Mouse (Mus musculus): ENCODE measurements around the gene Arl8b. TPM values are rescaled to one million over a fixed set of nuclear protein-coding genes. Genes with fewer than 3 reads are reported as not detected.

The Arl8b gene
- total and polyA plus RNA-seq, 2 experiments from 2014 or later: 42.7 to 54.7 TPM

DNA sequence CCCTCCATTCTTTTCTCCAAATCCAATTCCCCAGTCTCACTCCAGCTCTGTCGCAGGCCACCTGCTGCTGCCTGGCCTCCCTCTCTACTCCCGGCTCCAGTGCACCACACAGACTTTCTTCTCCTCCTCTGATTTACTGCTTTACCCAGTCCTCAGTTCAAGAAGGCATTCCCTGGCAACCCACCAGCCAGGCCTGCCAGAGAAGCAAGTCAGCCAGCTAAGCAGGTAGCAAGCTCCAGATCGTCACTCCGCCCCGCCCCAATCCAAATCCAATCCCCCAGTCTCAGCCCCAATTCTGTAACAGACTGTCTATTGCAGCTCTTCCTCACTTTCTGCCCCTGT, 23.2 kb upstream of the Arl8b start:
- Histone ChIP-seq H3K4me3 (ENCODE audit: low read depth, low read length) (no peak overlapping the region), H3K27ac (ENCODE audit: low read depth) (no peak overlapping the region), H3K9ac (replicated peaks; ENCODE audit: low read depth, low read length) (no peak overlapping the region), H3K4me2 (ENCODE audit: low read depth, low read length) (no peak overlapping the region), H3K9me3 (replicated peaks; ENCODE audit: control insufficient read depth, low read length) (no peaks in the 10 kb centered on the region), H3K36me3 (replicated peaks; ENCODE audit: control insufficient read depth, insufficient read depth, low read length) (no peaks in the 10 kb centered on the region), H3K27me3 (ENCODE audit: control insufficient read depth, insufficient read depth, low read length) (no peaks in the 10 kb centered on the region), H3K4me1 (ENCODE audit: control insufficient read depth, insufficient read depth) (no peaks in the 10 kb centered on the region)
- TF ChIP-seq CTCF (IDR thresholded peaks at IDR 0.05; ENCODE audit: low read depth) (no peak), EP300 (IDR thresholded peaks at IDR 0.05; ENCODE audit: low read depth) (no peak)
- ATAC-seq (ENCODE audit: insufficient read depth, low read depth): no peak
- no peak for DNase-seq (ENCODE audit: low spot score)
- WGBS: 74% methylated on average over 5 of the region's 5 CpGs

GRCm38 (mm10) chr6:108770880-108771279, 12.0 kb upstream of the Arl8b start:
- Histone ChIP-seq H3K9ac (replicated peaks; ENCODE audit: low read depth, low read length) (no peak overlapping the region), H3K36me3 (replicated peaks; ENCODE audit: control insufficient read depth, insufficient read depth, low read length) (no peaks in the 10 kb centered on the region), H3K27ac (ENCODE audit: low read depth) (no peak overlapping the region), H3K4me1 (ENCODE audit: control insufficient read depth, insufficient read depth) (no peaks in the 10 kb centered on the region), H3K27me3 (ENCODE audit: control insufficient read depth, insufficient read depth, low read length) (no peaks in the 10 kb centered on the region), H3K9me3 (replicated peaks; ENCODE audit: control insufficient read depth, low read length) (no peaks in the 10 kb centered on the region), H3K4me2 (ENCODE audit: low read depth, low read length) (no peak overlapping the region), H3K4me3 (ENCODE audit: low read depth, low read length) (no peak overlapping the region)
- DNase-seq (ENCODE audit: low spot score): no peak
- WGBS: 73% methylated on average over 3 of the region's 3 CpGs
- TF ChIP-seq CTCF (IDR thresholded peaks at IDR 0.05; ENCODE audit: low read depth): no peak
- no peak for TF ChIP-seq EP300 (IDR thresholded peaks at IDR 0.05; ENCODE audit: low read depth)
- no peak for ATAC-seq (ENCODE audit: insufficient read depth, low read depth)

- WGBS: 11% methylated on average over 9 of the region's 9 CpGs
- H3K4me2 ChIP-seq (ENCODE audit: low read depth, low read length): no peak overlapping the region
- peak; percentile 47 for DNase-seq (ENCODE audit: low spot score)
- H3K36me3 ChIP-seq (replicated peaks; ENCODE audit: control insufficient read depth, insufficient read depth, low read length): no peaks in the 10 kb centered on the region
- no peak overlapping the region for H3K9ac ChIP-seq (replicated peaks; ENCODE audit: low read depth, low read length)
- TF ChIP-seq EP300 (IDR thresholded peaks at IDR 0.05; ENCODE audit: low read depth): no peak
- TF ChIP-seq CTCF (IDR thresholded peaks at IDR 0.05; ENCODE audit: low read depth): peak; percentile 88
- ATAC-seq (ENCODE audit: insufficient read depth, low read depth): peak; percentile 74
- H3K4me3 ChIP-seq (ENCODE audit: low read depth, low read length): no peak overlapping the region
- H3K4me1 ChIP-seq (ENCODE audit: control insufficient read depth, insufficient read depth): no peaks in the 10 kb centered on the region
- H3K9me3 ChIP-seq (replicated peaks; ENCODE audit: control insufficient read depth, low read length): no peaks in the 10 kb centered on the region
- no peaks in the 10 kb centered on the region for H3K27me3 ChIP-seq (ENCODE audit: control insufficient read depth, insufficient read depth, low read length)
- H3K27ac ChIP-seq (ENCODE audit: low read depth): no peak overlapping the region
These were observed 10.0 kb upstream of the Arl8b start for GRCm38 (mm10) chr6:108772913-108773312.

- Histone ChIP-seq H3K4me3 (ENCODE audit: low read depth, low read length) (no peak overlapping the region), H3K36me3 (replicated peaks; ENCODE audit: control insufficient read depth, insufficient read depth, low read length) (no peaks in the 10 kb centered on the region), H3K27me3 (ENCODE audit: control insufficient read depth, insufficient read depth, low read length) (no peaks in the 10 kb centered on the region), H3K4me2 (ENCODE audit: low read depth, low read length) (no peak overlapping the region), H3K9ac (replicated peaks; ENCODE audit: low read depth, low read length) (no peak overlapping the region), H3K9me3 (replicated peaks; ENCODE audit: control insufficient read depth, low read length) (no peaks in the 10 kb centered on the region), H3K4me1 (ENCODE audit: control insufficient read depth, insufficient read depth) (no peaks in the 10 kb centered on the region), H3K27ac (ENCODE audit: low read depth) (no peak overlapping the region)
- DNase-seq (ENCODE audit: low spot score): no peak
- TF ChIP-seq EP300 (IDR thresholded peaks at IDR 0.05; ENCODE audit: low read depth) (no peak), CTCF (IDR thresholded peaks at IDR 0.05; ENCODE audit: low read depth) (no peak)
- ATAC-seq (ENCODE audit: insufficient read depth, low read depth): no peak
- WGBS: 78% methylated on average over 6 of the region's 6 CpGs
These were observed 9.4 kb upstream of the Arl8b start for GRCm38 (mm10) chr6:108773480-108773879.

- Histone ChIP-seq H3K36me3 (replicated peaks; ENCODE audit: control insufficient read depth, insufficient read depth, low read length) (no peaks in the 10 kb centered on the region), H3K9me3 (replicated peaks; ENCODE audit: control insufficient read depth, low read length) (no peaks in the 10 kb centered on the region), H3K4me2 (ENCODE audit: low read depth, low read length) (no peak overlapping the region), H3K4me3 (ENCODE audit: low read depth, low read length) (no peak overlapping the region), H3K27me3 (ENCODE audit: control insufficient read depth, insufficient read depth, low read length) (no peaks in the 10 kb centered on the region), H3K27ac (ENCODE audit: low read depth) (no peak overlapping the region), H3K9ac (replicated peaks; ENCODE audit: low read depth, low read length) (no peak overlapping the region), H3K4me1 (ENCODE audit: control insufficient read depth, insufficient read depth) (no peaks in the 10 kb centered on the region)
- DNase-seq (ENCODE audit: low spot score) (no peak), ATAC-seq (ENCODE audit: insufficient read depth, low read depth) (no peak)
- TF ChIP-seq EP300 (IDR thresholded peaks at IDR 0.05; ENCODE audit: low read depth) (no peak), CTCF (IDR thresholded peaks at IDR 0.05; ENCODE audit: low read depth) (no peak)
These were observed 6.6 kb upstream of the Arl8b start for GRCm38 (mm10) chr6:108776274-108776673.

GRCm38 (mm10) chr6:108777560-108778287, 5.2 kb upstream of the Arl8b start:
- Histone ChIP-seq H3K9me3 (replicated peaks; ENCODE audit: control insufficient read depth, low read length) (no peaks in the 10 kb centered on the region), H3K27ac (ENCODE audit: low read depth) (no peak overlapping the region), H3K27me3 (ENCODE audit: control insufficient read depth, insufficient read depth, low read length) (no peaks in the 10 kb centered on the region), H3K4me1 (ENCODE audit: control insufficient read depth, insufficient read depth) (no peaks in the 10 kb centered on the region), H3K9ac (replicated peaks; ENCODE audit: low read depth, low read length) (no peak overlapping the region), H3K4me3 (ENCODE audit: low read depth, low read length) (no peak overlapping the region), H3K4me2 (ENCODE audit: low read depth, low read length) (no peak overlapping the region), H3K36me3 (replicated peaks; ENCODE audit: control insufficient read depth, insufficient read depth, low read length) (no peaks in the 10 kb centered on the region)
- ATAC-seq (ENCODE audit: insufficient read depth, low read depth) (no peak), DNase-seq (ENCODE audit: low spot score) (no peak)
- no peak for TF ChIP-seq EP300 (IDR thresholded peaks at IDR 0.05; ENCODE audit: low read depth)
- no peak for TF ChIP-seq CTCF (IDR thresholded peaks at IDR 0.05; ENCODE audit: low read depth)
- WGBS: 40% methylated on average over 8 of the region's 8 CpGs

All from heart, postnatal 0 days (tissue).